Mouse (Mus musculus): ENCODE data around the gene Aoah.
A peak's percentile ranks its signal among the peaks of the same experiment; 100 is the strongest.

The Aoah gene

GRCm38 (mm10) chr13:20916698-20917511, 123.0 kb downstream of the Aoah start:
- no peak for DNase-seq (ENCODE audit: low read depth, low spot score)

GRCm38 (mm10) chr13:20920401-20920800, 126.5 kb downstream of the Aoah start:
- no peak for DNase-seq (ENCODE audit: low read depth, low spot score)

GRCm38 (mm10) chr13:20936016-20936415, 142.1 kb downstream of the Aoah start:
- no peak for DNase-seq (ENCODE audit: low read depth, low spot score)

GRCm38 (mm10) chr13:20937452-20937851, 143.5 kb downstream of the Aoah start:
- peak; percentile 51 for DNase-seq (ENCODE audit: low read depth, low spot score)

DNA sequence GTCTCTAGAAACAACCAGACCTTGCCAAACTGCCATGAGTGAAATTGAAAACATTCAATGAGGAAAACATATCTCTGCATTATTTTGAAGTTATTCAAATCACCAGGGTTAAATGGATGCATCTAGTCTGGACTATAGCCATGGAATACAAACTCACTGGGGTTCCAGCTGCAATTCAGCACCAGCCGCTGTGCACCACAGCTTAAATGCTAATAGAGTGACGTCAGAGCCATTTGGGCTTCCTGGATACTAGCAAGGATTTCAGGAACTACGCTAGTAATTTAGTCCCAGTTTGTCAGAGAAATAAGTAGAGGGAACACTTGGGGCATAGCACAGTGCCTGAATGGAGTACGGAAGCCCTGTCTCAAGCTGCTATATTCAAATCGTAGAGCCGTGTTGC, 145.2 kb downstream of the Aoah start:
- DNase-seq (ENCODE audit: low read depth, low spot score), result no peak

DNA sequence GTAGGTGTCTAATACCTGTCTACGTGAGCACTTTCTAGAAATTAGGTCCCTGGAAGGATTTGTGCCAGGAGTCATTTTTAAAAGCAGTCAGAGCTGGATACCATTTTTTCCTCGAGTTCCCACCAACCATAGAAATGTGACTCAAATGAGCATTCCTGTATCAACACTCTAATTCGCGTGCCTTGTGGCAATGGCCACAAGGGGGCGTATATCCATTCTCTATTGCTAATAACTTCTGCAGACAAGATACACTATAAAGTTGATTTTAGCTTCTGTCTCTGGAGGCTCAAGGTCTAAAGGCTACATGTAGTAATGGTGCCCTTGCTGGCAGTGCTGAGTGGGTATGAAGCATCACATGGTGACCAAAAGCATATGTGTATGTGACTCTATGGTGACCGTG, 146.5 kb downstream of the Aoah start:
- DNase-seq (ENCODE audit: low read depth, low spot score), result peak; percentile 52

DNA sequence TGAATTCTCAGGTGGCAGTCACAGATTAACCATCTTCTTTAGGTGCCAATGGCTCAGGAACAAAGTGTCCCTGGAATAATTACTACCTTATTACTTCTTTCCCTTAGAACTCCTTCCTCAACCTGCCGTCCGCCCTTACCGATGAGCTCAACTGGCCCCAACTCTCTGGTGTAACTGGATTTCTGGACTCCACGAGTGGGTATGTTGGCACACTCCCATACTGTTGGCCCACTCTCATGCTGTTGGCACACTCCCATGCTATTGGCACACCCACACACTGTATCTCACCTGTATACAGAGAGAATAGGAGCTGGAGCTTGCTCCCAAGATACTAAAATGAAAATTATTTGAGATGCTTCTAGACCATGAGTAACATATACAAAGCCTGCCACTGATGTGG, 147.8 kb downstream of the Aoah start:
- DNase-seq (ENCODE audit: low read depth, low spot score), result no peak

- DNase-seq (ENCODE audit: low read depth, low spot score), result no peak
Observed at GRCm38 (mm10) chr13:20963086-20963485, 169.2 kb downstream of the Aoah start.

GRCm38 (mm10) chr13:20981234-20982230, 187.6 kb downstream of the Aoah start:
- no peak for DNase-seq (ENCODE audit: low read depth, low spot score)

GRCm38 (mm10) chr13:20985510-20985909, 191.6 kb downstream of the Aoah start:
- no peak for DNase-seq (ENCODE audit: low read depth, low spot score)

GRCm38 (mm10) chr13:20985961-20986360, 192.0 kb downstream of the Aoah start:
- DNase-seq (ENCODE audit: low read depth, low spot score), result no peak

GRCm38 (mm10) chr13:21005238-21005637, 211.3 kb downstream of the Aoah start:
- DNase-seq (ENCODE audit: low read depth, low spot score), result no peak

DNA sequence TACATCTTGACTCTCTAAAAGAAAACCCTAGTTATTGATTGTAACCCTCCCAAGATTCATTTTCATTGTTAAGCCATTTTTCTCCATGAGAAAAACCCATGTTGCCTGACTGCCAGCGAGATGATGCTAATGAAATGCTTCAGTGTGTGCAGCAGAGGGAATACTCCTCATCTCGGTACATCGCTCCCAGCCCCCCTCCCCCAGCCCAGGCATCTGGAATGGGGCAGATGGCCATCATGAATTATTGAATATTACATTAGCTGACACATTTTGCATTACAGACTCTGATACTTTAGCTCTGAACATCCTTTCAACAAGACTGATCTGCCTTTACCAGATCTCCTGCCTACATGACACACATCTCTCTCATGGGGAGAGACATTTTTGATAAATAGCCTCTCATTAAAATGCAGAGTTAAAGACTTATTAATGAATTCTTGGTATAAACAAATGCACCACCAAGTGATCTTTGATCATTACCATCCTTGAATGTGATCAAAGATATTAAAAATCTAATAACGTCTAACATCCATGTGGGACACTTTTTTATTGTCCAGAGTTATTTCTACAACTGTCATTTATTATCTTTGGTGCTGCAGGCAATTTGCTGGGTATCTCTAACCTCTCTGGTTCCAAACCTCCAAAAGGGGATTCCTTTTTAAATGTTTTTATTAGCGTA, 211.9 kb downstream of the Aoah start:
- DNase-seq (ENCODE audit: low read depth, low spot score), result no peak

GRCm38 (mm10) chr13:21006321-21006653, 212.4 kb downstream of the Aoah start:
- DNase-seq (ENCODE audit: low read depth, low spot score), result no peak

- no peak for DNase-seq (ENCODE audit: low read depth, low spot score)
Observed at GRCm38 (mm10) chr13:21013659-21014058, 219.7 kb downstream of the Aoah start.

GRCm38 (mm10) chr13:21024831-21025230, 230.9 kb downstream of the Aoah start:
- no peak for DNase-seq (ENCODE audit: low read depth, low spot score)

- DNase-seq (ENCODE audit: low read depth, low spot score), result no peak
Observed at GRCm38 (mm10) chr13:21033176-21033575, 239.3 kb downstream of the Aoah start.

- DNase-seq (ENCODE audit: low read depth, low spot score), result no peak
Observed at GRCm38 (mm10) chr13:21035011-21035410, 241.1 kb downstream of the Aoah start.

DNA sequence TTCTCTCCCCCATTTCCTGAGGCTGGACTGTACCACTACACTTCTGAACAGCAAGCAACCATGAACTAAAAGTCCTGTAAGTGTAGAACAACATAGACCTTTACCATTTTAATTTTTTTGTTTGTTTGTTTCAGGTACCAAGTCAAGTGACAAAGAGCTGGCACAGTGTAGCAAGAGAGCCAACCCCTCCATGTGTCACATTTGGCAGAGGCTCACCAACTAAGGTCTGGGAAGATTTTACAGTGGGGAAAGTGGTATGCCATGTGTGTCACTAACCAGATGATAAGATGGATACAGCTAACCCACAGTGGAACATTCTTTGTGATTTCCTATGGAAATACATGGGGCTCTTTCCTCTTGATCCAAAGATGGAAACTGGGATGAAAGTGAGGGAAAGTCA, 242.1 kb downstream of the Aoah start:
- no peak for DNase-seq (ENCODE audit: low read depth, low spot score)

DNA sequence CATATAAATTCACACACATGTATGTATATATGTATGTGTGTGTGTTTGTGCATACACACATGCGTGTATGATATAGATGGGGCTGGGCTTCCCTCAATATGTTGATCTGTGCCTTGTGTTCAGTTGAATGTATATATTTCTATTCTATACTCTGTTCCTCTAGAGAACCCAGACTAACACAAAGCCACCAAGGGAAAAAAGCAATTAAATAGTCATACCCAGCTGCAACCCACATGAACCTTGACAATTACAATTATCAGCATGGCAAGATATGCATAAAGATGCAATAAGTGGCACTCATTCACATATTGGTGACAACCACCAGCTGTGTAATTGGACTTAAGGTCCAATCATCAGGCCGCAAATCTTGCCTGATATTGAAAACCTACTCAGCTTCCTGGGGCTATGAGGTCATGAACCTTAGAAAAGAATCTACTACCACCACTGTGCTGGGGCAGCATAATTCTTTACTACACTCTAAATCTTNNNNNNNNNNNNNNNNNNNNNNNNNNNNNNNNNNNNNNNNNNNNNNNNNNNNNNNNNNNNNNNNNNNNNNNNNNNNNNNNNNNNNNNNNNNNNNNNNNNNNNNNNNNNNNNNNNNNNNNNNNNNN, 246.8 kb downstream of the Aoah start:
- no peak for DNase-seq (ENCODE audit: low read depth, low spot score)

DNA sequence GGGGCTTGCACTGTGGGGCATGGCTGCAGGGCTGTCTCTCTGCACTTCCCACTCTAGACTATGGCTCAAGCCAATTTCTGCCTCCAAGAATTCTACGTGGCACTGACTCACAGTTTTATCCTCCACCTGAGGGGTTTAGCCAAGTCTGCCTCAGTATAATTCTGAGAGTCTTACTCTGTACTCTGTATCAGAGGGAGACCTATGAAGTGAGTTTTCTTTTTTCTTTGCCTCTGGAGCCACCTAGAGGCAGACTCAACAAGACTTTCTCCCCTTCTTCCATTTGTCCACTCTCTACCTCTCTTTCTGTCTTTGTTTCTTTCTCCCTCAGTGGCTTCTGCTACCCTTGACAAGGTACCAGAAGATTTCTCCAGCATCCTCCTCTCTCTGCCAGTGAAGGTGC, 256.2 kb downstream of the Aoah start:
- DNase-seq (ENCODE audit: low read depth, low spot score), result no peak

DNA sequence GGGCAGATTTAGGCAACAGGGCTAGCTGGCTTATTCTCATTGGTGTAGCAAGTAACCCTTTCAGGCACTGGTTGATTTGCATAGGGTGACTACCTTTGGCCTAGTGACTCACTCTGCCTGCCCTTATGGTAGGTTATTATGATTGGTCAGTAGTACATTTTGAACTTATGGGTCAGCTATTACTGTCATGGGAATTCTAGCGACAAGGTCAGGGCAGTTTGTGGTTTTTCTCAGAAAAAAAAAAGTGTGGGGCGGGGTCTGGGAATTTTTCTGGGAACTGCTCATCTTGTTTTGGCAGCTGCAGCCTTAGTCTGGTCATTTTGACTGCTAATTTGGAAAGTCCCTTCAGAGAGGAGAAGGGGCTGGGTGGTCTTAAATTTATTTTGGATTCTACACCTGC, 272.1 kb downstream of the Aoah start:
- DNase-seq (ENCODE audit: low read depth, low spot score), result no peak

All from CD4-positive, CD25-positive, alpha-beta regulatory T cell, adult 2 months (primary cell).